Mouse (Mus musculus): ENCODE measurements around the gene Gm20388.

Gene Gm20388

GRCm38 (mm10) chr8:120204736-120205360, 294.2 kb downstream of the Gm20388 start:
- peak; percentile 56 for DNase-seq (ENCODE audit: low spot score)

GRCm38 (mm10) chr8:120205916-120206315, 295.3 kb downstream of the Gm20388 start:
- DNase-seq (ENCODE audit: low spot score) = no peak

- no peak for DNase-seq (ENCODE audit: low spot score)
Measured at GRCm38 (mm10) chr8:120207364-120207763, 296.7 kb downstream of the Gm20388 start.

GRCm38 (mm10) chr8:120208113-120208512, 297.5 kb downstream of the Gm20388 start:
- no peak for DNase-seq (ENCODE audit: low spot score)

- DNase-seq (ENCODE audit: low spot score) = no peak
Measured at GRCm38 (mm10) chr8:120211345-120211744, 300.7 kb downstream of the Gm20388 start.

- no peak for DNase-seq (ENCODE audit: low spot score)
Measured at GRCm38 (mm10) chr8:120212596-120212995, 302.0 kb downstream of the Gm20388 start.

- no peak for DNase-seq (ENCODE audit: low spot score)
Measured at GRCm38 (mm10) chr8:120213229-120213628, 302.6 kb downstream of the Gm20388 start.

- DNase-seq (ENCODE audit: low spot score) = peak; percentile 52
Measured at GRCm38 (mm10) chr8:120213939-120214338, 303.3 kb downstream of the Gm20388 start.

GRCm38 (mm10) chr8:120215416-120216141, 304.9 kb downstream of the Gm20388 start:
- DNase-seq (ENCODE audit: low spot score) = peak; percentile 51

- peak; percentile 85 for DNase-seq (ENCODE audit: low spot score)
Measured at GRCm38 (mm10) chr8:120216855-120217830, 306.5 kb downstream of the Gm20388 start.

GRCm38 (mm10) chr8:120222548-120222947, 311.9 kb downstream of the Gm20388 start:
- DNase-seq (ENCODE audit: low spot score) = no peak

- DNase-seq (ENCODE audit: low spot score) = no peak
Measured at GRCm38 (mm10) chr8:120224521-120225420, 314.1 kb downstream of the Gm20388 start.

- DNase-seq (ENCODE audit: low spot score) = no peak
Measured at GRCm38 (mm10) chr8:120225421-120226151, 314.9 kb downstream of the Gm20388 start.

- DNase-seq (ENCODE audit: low spot score) = no peak
Measured at GRCm38 (mm10) chr8:120226700-120227577, 316.3 kb downstream of the Gm20388 start.

GRCm38 (mm10) chr8:120227578-120227876, 316.9 kb downstream of the Gm20388 start:
- no peak for DNase-seq (ENCODE audit: low spot score)

GRCm38 (mm10) chr8:120227891-120228591, 317.4 kb downstream of the Gm20388 start, which contains the start of gene Gse1:
Gene Gse1, plus strand, starts transcription at chr8:120228456.
- peak; percentile 84 for DNase-seq (ENCODE audit: low spot score)

GRCm38 (mm10) chr8:120228781-120229573, 318.3 kb downstream of the Gm20388 start:
- no peak for DNase-seq (ENCODE audit: low spot score)

- DNase-seq (ENCODE audit: low spot score) = no peak
Measured at GRCm38 (mm10) chr8:120229574-120229916, 318.9 kb downstream of the Gm20388 start.

Data from adipocyte (in vitro differentiated cells).